ENCODE assay signal across 9 mouse cellular contexts in the genomic region with DNA sequence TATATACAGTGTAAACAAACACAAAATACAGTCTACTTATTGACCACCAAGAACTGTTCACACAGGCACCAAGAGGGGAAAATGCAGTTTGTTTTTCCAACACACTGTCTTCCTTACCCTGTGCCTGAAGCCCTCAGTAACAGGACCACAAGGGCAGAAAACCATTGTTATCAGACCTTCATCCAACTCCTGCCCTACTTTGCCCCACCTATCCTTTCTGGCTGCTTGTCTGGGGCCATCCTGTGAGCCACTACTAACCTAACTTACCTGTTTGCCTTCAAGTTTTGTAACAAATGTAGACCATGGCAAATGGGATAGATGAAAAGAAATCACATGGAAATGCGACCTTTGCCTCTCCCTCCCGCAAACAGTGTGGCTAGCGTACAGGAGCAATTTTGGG. TPM values are rescaled to one million over a fixed set of nuclear protein-coding genes. Genes with fewer than 3 reads are reported as not detected.
DNase-seq lines count a peak whose midpoint lies in the region; ATAC-seq and TF ChIP-seq lines count a peak whose summit lies in the region.
"Had no signal": no experiment of that assay in that cellular context is flagged by ENCODE, and none has a peak within 500 bp of the region (broad histone marks: within the 10 kb centered on the region; RNA-seq: fewer than 3 reads in every experiment).

No protein-coding gene starts in this region.

- no peak for TF ChIP-seq RAD21 in MEL (IDR thresholded peaks at IDR 0.05; ENCODE audit: low read depth, low read length)

- 0 out of 2 replicates have a peak overlapping the region, but pooled peaks have one; percentile 4 for H3K4me3 ChIP-seq in heart, embryonic 12.5 days
- H3K4me3 ChIP-seq in MEL (ENCODE audit: control insufficient read depth in 1 of 2, insufficient read depth in 1 of 2, low read depth in 2 of 2, low read length in 2 of 2) = no peak overlapping the region
- H3K4me3 ChIP-seq in hindbrain, embryonic 14.5 days (replicated peaks; ENCODE audit: low read length) = peak overlapping the region; percentile 84
- peak overlapping the region; percentile 95 for H3K4me3 ChIP-seq in midbrain, embryonic 10.5 days

- H3K9me3 ChIP-seq in heart, embryonic 12.5 days (replicated peaks) = no peaks in the 10 kb centered on the region
- H3K9me3 ChIP-seq in MEL (replicated peaks; ENCODE audit: insufficient read depth, low read length) = no peaks in the 10 kb centered on the region
- H3K9me3 ChIP-seq in hindbrain, embryonic 14.5 days (ENCODE audit: control insufficient read depth, low read length) = no peaks in the 10 kb centered on the region
- no peaks in the 10 kb centered on the region for H3K9me3 ChIP-seq in midbrain, embryonic 10.5 days (replicated peaks)

- H3K27ac ChIP-seq in heart, embryonic 12.5 days (ENCODE audit: poor library complexity, severe bottlenecking) = no peak overlapping the region
- no peak overlapping the region for H3K27ac ChIP-seq in MEL (ENCODE audit: control insufficient read depth, low read depth, low read length)
- no peak overlapping the region for H3K27ac ChIP-seq in hindbrain, embryonic 14.5 days
- no peak overlapping the region for H3K27ac ChIP-seq in midbrain, embryonic 10.5 days (replicated peaks)

- no peak for TF ChIP-seq POLR2A in MEL (IDR thresholded peaks at IDR 0.05; ENCODE audit: control insufficient read depth in 1 of 2, insufficient read depth in 1 of 2, low read depth in 1 of 2, low read length in 2 of 2, poor library complexity in 1 of 2)

- peaks cover 14% of the 10 kb centered on the region for H3K27me3 ChIP-seq in heart, embryonic 12.5 days (replicated peaks)
- no peaks in the 10 kb centered on the region for H3K27me3 ChIP-seq in MEL (ENCODE audit: control insufficient read depth in 1 of 2, insufficient read depth in 2 of 2, low read length in 2 of 2)
- no peaks in the 10 kb centered on the region for H3K27me3 ChIP-seq in hindbrain, embryonic 14.5 days (ENCODE audit: control insufficient read depth, insufficient read depth, low read length)
- peaks cover 22% of the 10 kb centered on the region for H3K27me3 ChIP-seq in midbrain, embryonic 10.5 days (ENCODE audit: low read depth, poor library complexity, severe bottlenecking)

- H3K9ac ChIP-seq in heart, embryonic 12.5 days = no peak overlapping the region
- no peak overlapping the region for H3K9ac ChIP-seq in MEL (ENCODE audit: control insufficient read depth, low read depth, low read length, poor library complexity, severe bottlenecking)
- peak overlapping the region; percentile 47 for H3K9ac ChIP-seq in hindbrain, embryonic 14.5 days

- no peak for TF ChIP-seq CTCF in MEL (IDR thresholded peaks at IDR 0.05 in 2 of 3, conservative IDR thresholded peaks at IDR 0.05 in 1 of 3; ENCODE audit: control insufficient read depth in 1 of 3, insufficient read depth in 1 of 3, low read depth in 2 of 3, low read length in 3 of 3, poor library complexity in 1 of 3, severe bottlenecking in 1 of 3)

- H3K79me2 ChIP-seq in MEL (ENCODE audit: control insufficient read depth, insufficient read depth, low read length, poor library complexity) = peaks cover 26% of the 10 kb centered on the region

- ATAC-seq in heart, embryonic 12.5 days (ENCODE audit: insufficient number of reproducible peaks, low FRiP score) = no peak
- no peak for ATAC-seq in hindbrain, embryonic 14.5 days (ENCODE audit: low FRiP score)

- H3K4me2 ChIP-seq in heart, embryonic 12.5 days = peak overlapping the region; percentile 30
- H3K4me2 ChIP-seq in hindbrain, embryonic 14.5 days (replicated peaks) = peak overlapping the region; percentile 89

- DNase-seq in heart, adult 8-10 months (ENCODE audit: low spot score) = no peak
- DNase-seq in MEL (ENCODE audit: low read depth, low spot score) = peak; percentile 28
- DNase-seq in hindbrain, embryonic 14.5 days (ENCODE audit: low spot score) = no peak
- no peak for DNase-seq in midbrain, embryonic 10.5 days (ENCODE audit: low spot score)
- DNase-seq in cerebellum, adult 8-10 months = no peak
- DNase-seq in layer of hippocampus, adult 9-10 months (ENCODE audit: low spot score) = no peak
- no peak for DNase-seq in left cerebral cortex, adult 9 months (ENCODE audit: low spot score in 2 of 2)
- DNase-seq: gastrocnemius, postnatal 36 days had no signal

- TF ChIP-seq EP300 in MEL (IDR thresholded peaks at IDR 0.05; ENCODE audit: low read depth in 1 of 2, low read length in 2 of 2) = no peak

- peaks cover 10% of the 10 kb centered on the region for H3K36me3 ChIP-seq in heart, embryonic 12.5 days
- peaks cover 4 to 15% of the 10 kb centered on the region in 2 experiments; a peak in 3 of 4 replicates for H3K36me3 ChIP-seq in MEL (ENCODE audit: control insufficient read depth in 1 of 2, insufficient read depth in 2 of 2, low read length in 2 of 2)
- H3K36me3 ChIP-seq in hindbrain, embryonic 14.5 days (replicated peaks; ENCODE audit: control insufficient read depth, insufficient read depth) = peaks cover 29% of the 10 kb centered on the region; the same call in 1 of the 2 replicates
- peaks cover 32% of the 10 kb centered on the region for H3K36me3 ChIP-seq in midbrain, embryonic 10.5 days

- 81% methylated on average over 3 of the region's 3 CpGs for WGBS in heart, embryonic 12.5 days
- 62% methylated on average over 3 of the region's 3 CpGs for WGBS in hindbrain, embryonic 14.5 days
- WGBS in midbrain, embryonic 10.5 days = 69% methylated on average over 3 of the region's 3 CpGs

- peaks cover 15% of the 10 kb centered on the region; the same call in 1 of the 2 replicates for H3K4me1 ChIP-seq in heart, embryonic 12.5 days (replicated peaks)
- H3K4me1 ChIP-seq in MEL (ENCODE audit: control insufficient read depth in 1 of 2, insufficient read depth in 2 of 2, low read length in 2 of 2) = peaks cover 9 to 12% of the 10 kb centered on the region in 2 experiments
- H3K4me1 ChIP-seq in hindbrain, embryonic 14.5 days (replicated peaks; ENCODE audit: control insufficient read depth, insufficient read depth, low read length) = peaks cover 17% of the 10 kb centered on the region
- H3K4me1 ChIP-seq in midbrain, embryonic 10.5 days = peaks cover 28% of the 10 kb centered on the region

TF ChIP-seq in MEL, 35 proteins besides CTCF, POLR2A, EP300 and RAD21:
- TF ChIP-seq POLR2AphosphoS2 (IDR thresholded peaks at IDR 0.05; ENCODE audit: low read length) (no peak), SMC3 (IDR thresholded peaks at IDR 0.05; ENCODE audit: low read depth, low read length) (no peak), RCOR1 (IDR thresholded peaks at IDR 0.05; ENCODE audit: low read depth, low read length) (no peak), USF2 (IDR thresholded peaks at IDR 0.05; ENCODE audit: borderline replicate concordance in 1 of 2, insufficient read depth in 1 of 2, low read depth in 1 of 2, low read length in 2 of 2) (no peak), TBP (IDR thresholded peaks at IDR 0.05; ENCODE audit: low read depth, low read length) (no peak)

RNA-seq across cellular contexts. Expression of a gene that starts 2.2 kb away (rescaled TPM):
- 49.4 and 51.2 TPM in 2 replicates for polyA plus RNA-seq in heart, embryonic 12.5 days (2016; fragmentation: Nextera tagmentation; extraction: Ambion mirVana)
- 10 to 100 TPM; 25.1 to 35.9 (median 30.6) TPM for total RNA-seq in heart, adult 8-10 months (2022)
- 15.6 and 15.9 TPM in 2 replicates for total RNA-seq in MEL (2012; rRNA removed)
- 10 to 100 TPM in 1 of 2 experiments, not detected in 1; 44.3 TPM for polyA plus RNA-seq in MEL (2012; ENCODE audit: insufficient read depth in 1 of 2, insufficient read length in 2 of 2, low read depth in 1 of 2, low replicate concordance in 2 of 2, missing spikeins in 1 of 2)
- polyA plus RNA-seq in hindbrain, embryonic 14.5 days (2014; fragmentation: Nextera tagmentation; extraction: Ambion mirVana) = 109 and 115 TPM in 2 replicates
- polyA plus RNA-seq in midbrain, embryonic 10.5 days (2016; fragmentation: Nextera tagmentation; extraction: Ambion mirVana) = 97.6 and 102 TPM in 2 replicates

RNA-seq across cellular contexts. Expression of a gene that starts 37.0 kb away (rescaled TPM):
- 58.3 and 60.0 TPM in 2 replicates for polyA plus RNA-seq in heart, embryonic 12.5 days (2016; fragmentation: Nextera tagmentation; extraction: Ambion mirVana)
- total RNA-seq in heart, adult 8-10 months (2022) = 100 to 1,000 TPM; 102 to 139 (median 118) TPM
- 9.5 and 11.0 TPM in 2 replicates for total RNA-seq in MEL (2012; rRNA removed)
- 10 to 100 TPM in 1 of 2 experiments, not detected in 1; 13.1 TPM for polyA plus RNA-seq in MEL (2012; ENCODE audit: insufficient read depth in 1 of 2, insufficient read length in 2 of 2, low read depth in 1 of 2, low replicate concordance in 2 of 2, missing spikeins in 1 of 2)
- 27.6 and 29.7 TPM in 2 replicates for polyA plus RNA-seq in hindbrain, embryonic 14.5 days (2014; fragmentation: Nextera tagmentation; extraction: Ambion mirVana)
- polyA plus RNA-seq in midbrain, embryonic 10.5 days (2016; fragmentation: Nextera tagmentation; extraction: Ambion mirVana) = 36.6 and 41.4 TPM in 2 replicates

RNA-seq across cellular contexts. Expression of a gene that starts 37.1 kb away (rescaled TPM):
- polyA plus RNA-seq in heart, embryonic 12.5 days (2016; fragmentation: Nextera tagmentation; extraction: Ambion mirVana) = 0.22 and 0.35 TPM in 2 replicates
- total RNA-seq in heart, adult 8-10 months (2022) = 1 to 10 TPM; 1.0 to 1.8 (median 1.6) TPM
- total RNA-seq in MEL (2012; rRNA removed) = 0.15 and 0.20 TPM in 2 replicates
- under 1 TPM in 1 of 2 experiments, not detected in 1; 0.22 TPM for polyA plus RNA-seq in MEL (2012; ENCODE audit: insufficient read depth in 1 of 2, insufficient read length in 2 of 2, low read depth in 1 of 2, low replicate concordance in 2 of 2, missing spikeins in 1 of 2)
- polyA plus RNA-seq in hindbrain, embryonic 14.5 days (2014; fragmentation: Nextera tagmentation; extraction: Ambion mirVana) = 1.3 and 1.4 TPM in 2 replicates
- 0.38 and 0.41 TPM in 2 replicates for polyA plus RNA-seq in midbrain, embryonic 10.5 days (2016; fragmentation: Nextera tagmentation; extraction: Ambion mirVana)

Comparison
In these comparisons a context has a peak if more than half of its experiments do, and no peak if none do; other contexts are left out.
1. H3K4me3 ChIP-seq: peak in heart, embryonic 12.5 days (single experiment), hindbrain, embryonic 14.5 days (single experiment) and midbrain, embryonic 10.5 days (single experiment); none in MEL (0 of 2).